Mouse (Mus musculus): ENCODE measurements around the gene Cdkn2d. TPM values are rescaled to one million over a fixed set of nuclear protein-coding genes. Genes with fewer than 3 reads are reported as not detected.
A peak's percentile ranks its signal among the peaks of the same experiment; 100 is the strongest.

Cdkn2d gene
- polyA plus RNA-seq (2016; fragmentation: Nextera tagmentation; extraction: Ambion mirVana) = 69.0 and 93.4 TPM in 2 replicates

DNA sequence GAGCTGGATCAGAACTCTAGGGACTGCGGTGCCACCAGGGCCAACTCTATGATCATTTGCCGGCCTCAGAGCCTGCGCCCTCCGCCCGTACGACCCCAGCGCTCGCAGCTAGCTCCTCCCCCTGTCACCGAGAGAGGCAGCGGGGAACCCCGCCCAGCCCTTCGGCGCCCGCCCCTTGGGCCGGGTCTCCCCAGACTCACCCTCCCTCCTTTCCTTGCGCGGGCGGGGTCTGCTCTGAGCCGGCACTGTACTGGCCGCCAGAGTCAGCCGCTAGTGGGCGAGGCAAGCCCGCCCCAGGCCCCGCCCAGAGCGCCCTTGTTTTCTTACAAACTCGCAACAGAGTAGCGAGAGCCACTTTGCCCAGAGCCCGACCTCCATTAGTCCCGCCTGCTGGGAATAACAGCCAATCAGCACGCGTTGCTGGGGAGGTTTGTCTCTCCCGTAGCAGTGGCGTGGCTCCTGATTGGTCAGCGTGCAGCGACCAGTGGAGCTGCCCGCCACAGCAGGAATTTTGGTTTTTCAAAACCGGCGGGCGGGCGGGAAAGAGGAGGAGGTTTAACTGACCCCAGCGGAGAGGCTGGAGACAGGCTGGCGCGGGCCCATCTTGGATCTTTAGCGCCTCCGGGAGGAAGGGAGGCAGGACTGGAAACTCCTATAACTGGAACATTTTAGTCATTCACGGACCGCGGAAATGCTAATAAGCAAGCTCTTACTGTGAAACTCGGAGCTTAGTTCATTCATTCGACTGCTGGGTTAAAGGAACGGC lies at the start of gene Cdkn2d:
Gene Cdkn2d, minus strand, starts transcription at position 386 of the 766 bp plus-strand sequence.
- Histone ChIP-seq H3K9me3 (no peaks in the 10 kb centered on the region), H3K4me1 (peaks cover 38% of the 10 kb centered on the region), H3K27ac (peak within 1 kb of the TSS; percentile 89), H3K4me3 (peak within 1 kb of the TSS; percentile 92), H3K36me3 (peaks cover 11% of the 10 kb centered on the region), H3K27me3 (ENCODE audit: insufficient read depth, poor library complexity, severe bottlenecking) (no peaks in the 10 kb centered on the region)
- DNase-seq (ENCODE audit: low spot score) = peak; percentile 100
- under 1% methylated on average over 43 of the region's 51 CpGs for WGBS

DNA sequence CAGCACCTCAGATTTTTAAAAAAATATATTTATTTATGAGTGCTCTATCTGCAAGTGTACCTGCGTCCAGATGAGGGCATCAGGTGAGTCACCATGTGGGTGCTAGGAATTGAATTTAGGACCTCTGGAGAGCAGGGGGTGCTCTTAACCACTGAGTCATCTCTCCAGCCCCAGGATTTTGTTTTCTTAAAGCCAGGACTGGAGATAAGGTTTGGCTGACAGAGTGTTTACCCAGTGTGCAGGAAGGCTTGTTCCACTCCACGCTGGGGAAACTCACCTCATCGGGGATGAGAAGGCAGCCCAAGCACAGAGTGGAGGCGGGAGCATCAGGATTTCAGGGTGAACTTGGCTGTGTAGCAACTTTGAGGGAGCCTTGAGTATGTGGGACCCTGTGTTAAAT lies 49.2 kb upstream of the Cdkn2d start:
- WGBS = 60% methylated on average over 4 of the region's 4 CpGs
- Histone ChIP-seq H3K27me3 (ENCODE audit: insufficient read depth, poor library complexity, severe bottlenecking) (no peaks in the 10 kb centered on the region), H3K36me3 (peaks cover 55% of the 10 kb centered on the region), H3K9me3 (no peaks in the 10 kb centered on the region), H3K4me1 (peaks cover 20% of the 10 kb centered on the region), H3K4me3 (no peak overlapping the region), H3K27ac (no peak overlapping the region)
- DNase-seq (ENCODE audit: low spot score) = no peak

GRCm38 (mm10) chr9:21337652-21338051 lies 46.4 kb upstream of the Cdkn2d start:
- DNase-seq (ENCODE audit: low spot score) = no peak
- Histone ChIP-seq H3K4me1 (peaks cover 34% of the 10 kb centered on the region), H3K36me3 (peaks cover 30% of the 10 kb centered on the region), H3K27me3 (ENCODE audit: insufficient read depth, poor library complexity, severe bottlenecking) (no peaks in the 10 kb centered on the region), H3K9me3 (no peaks in the 10 kb centered on the region), H3K27ac (peak overlapping the region; percentile 76), H3K4me3 (peak overlapping the region; percentile 56)
- 8% methylated on average over 20 of the region's 20 CpGs for WGBS

- DNase-seq (ENCODE audit: low spot score) = no peak
- Histone ChIP-seq H3K4me3 (no peak overlapping the region), H3K36me3 (peaks cover 19% of the 10 kb centered on the region), H3K9me3 (no peaks in the 10 kb centered on the region), H3K4me1 (peaks cover 45% of the 10 kb centered on the region), H3K27me3 (ENCODE audit: insufficient read depth, poor library complexity, severe bottlenecking) (no peaks in the 10 kb centered on the region), H3K27ac (no peak overlapping the region)
- WGBS = 87% methylated on average over 8 of the region's 8 CpGs
Observed at GRCm38 (mm10) chr9:21336491-21336890, 45.3 kb upstream of the Cdkn2d start.

GRCm38 (mm10) chr9:21335391-21335790 lies 44.2 kb upstream of the Cdkn2d start:
- 52% methylated on average over 4 of the region's 4 CpGs for WGBS
- Histone ChIP-seq H3K27ac (0 out of 2 replicates have a peak overlapping the region, but pooled peaks have one; percentile 38), H3K36me3 (peaks cover 11% of the 10 kb centered on the region; the same call in 1 of the 2 replicates), H3K4me1 (peaks cover 46% of the 10 kb centered on the region), H3K4me3 (no peak overlapping the region), H3K9me3 (no peaks in the 10 kb centered on the region), H3K27me3 (ENCODE audit: insufficient read depth, poor library complexity, severe bottlenecking) (no peaks in the 10 kb centered on the region)
- DNase-seq (ENCODE audit: low spot score) = no peak

- no peaks in the 10 kb centered on the region for H3K27me3 ChIP-seq (ENCODE audit: insufficient read depth, poor library complexity, severe bottlenecking)
- no peak for DNase-seq (ENCODE audit: low spot score)
- peaks cover 51% of the 10 kb centered on the region for H3K4me1 ChIP-seq
- H3K4me3 ChIP-seq = no peak overlapping the region
- H3K36me3 ChIP-seq = peaks cover 9% of the 10 kb centered on the region; the same call in 1 of the 2 replicates
- no peaks in the 10 kb centered on the region for H3K9me3 ChIP-seq
- peak overlapping the region; percentile 38; the same call in 1 of the 2 replicates for H3K27ac ChIP-seq
Observed at GRCm38 (mm10) chr9:21334747-21335146, 43.5 kb upstream of the Cdkn2d start.

- Histone ChIP-seq H3K9me3 (no peaks in the 10 kb centered on the region), H3K4me1 (peaks cover 58% of the 10 kb centered on the region), H3K27me3 (ENCODE audit: insufficient read depth, poor library complexity, severe bottlenecking) (no peaks in the 10 kb centered on the region), H3K4me3 (no peak overlapping the region), H3K36me3 (0 out of 2 replicates have a peak, but pooled peaks cover 5% of the 10 kb centered on the region), H3K27ac (no peak overlapping the region)
- WGBS = 89% methylated on average over 1 of the region's 1 CpGs
- DNase-seq (ENCODE audit: low spot score) = no peak
Observed at GRCm38 (mm10) chr9:21333523-21333922, 42.3 kb upstream of the Cdkn2d start.

DNA sequence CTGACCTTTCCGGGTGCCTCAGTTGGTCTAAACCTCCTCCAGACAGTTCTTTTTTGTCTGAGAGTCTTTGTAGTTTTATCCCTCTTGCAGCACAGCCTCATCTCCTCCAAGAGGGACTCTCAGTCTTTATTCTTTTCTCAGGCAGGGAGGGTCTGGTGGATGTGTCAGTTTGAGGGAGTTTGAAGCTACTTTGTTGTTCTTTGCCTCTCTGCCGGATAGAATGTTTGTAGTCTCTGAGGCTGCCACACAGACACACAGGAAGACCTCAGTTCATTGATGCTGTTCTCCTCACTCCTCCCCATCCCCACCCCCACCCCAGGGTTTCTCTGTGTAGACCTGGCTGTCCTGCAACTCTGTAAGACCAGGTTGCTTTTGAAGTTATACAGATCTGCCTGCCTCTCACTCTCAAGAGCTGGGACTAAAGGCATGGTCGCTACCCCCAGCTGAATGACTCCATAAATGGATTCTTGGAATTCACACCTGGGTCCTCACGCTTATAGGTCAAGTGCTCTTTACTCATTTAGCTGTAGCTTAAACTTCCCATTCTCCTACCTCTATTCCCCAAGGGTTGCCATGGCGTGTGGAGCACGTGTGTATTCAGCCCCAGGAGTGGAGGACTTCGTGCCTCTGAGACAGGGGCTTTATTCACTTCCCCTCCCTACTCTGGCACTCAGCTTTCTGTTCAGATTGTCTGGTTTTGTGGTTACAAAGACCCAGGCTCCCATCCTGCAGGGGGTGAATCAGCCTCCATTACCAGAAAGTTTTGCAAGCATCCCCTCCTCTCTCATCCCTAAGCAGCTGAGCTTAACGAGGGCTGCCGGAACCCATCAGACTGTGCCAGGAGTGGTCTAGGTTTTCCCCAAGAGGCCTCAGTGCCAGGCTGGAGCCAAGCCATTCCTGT lies 41.2 kb upstream of the Cdkn2d start:
- Histone ChIP-seq H3K27me3 (ENCODE audit: insufficient read depth, poor library complexity, severe bottlenecking) (no peaks in the 10 kb centered on the region), H3K36me3 (0 out of 2 replicates have a peak, but pooled peaks cover 5% of the 10 kb centered on the region), H3K27ac (peak overlapping the region; percentile 52; the same call in 1 of the 2 replicates), H3K4me3 (no peak overlapping the region), H3K4me1 (peaks cover 48% of the 10 kb centered on the region), H3K9me3 (no peaks in the 10 kb centered on the region)
- no peak for DNase-seq (ENCODE audit: low spot score)
- WGBS = 40% methylated on average over 9 of the region's 9 CpGs

DNA sequence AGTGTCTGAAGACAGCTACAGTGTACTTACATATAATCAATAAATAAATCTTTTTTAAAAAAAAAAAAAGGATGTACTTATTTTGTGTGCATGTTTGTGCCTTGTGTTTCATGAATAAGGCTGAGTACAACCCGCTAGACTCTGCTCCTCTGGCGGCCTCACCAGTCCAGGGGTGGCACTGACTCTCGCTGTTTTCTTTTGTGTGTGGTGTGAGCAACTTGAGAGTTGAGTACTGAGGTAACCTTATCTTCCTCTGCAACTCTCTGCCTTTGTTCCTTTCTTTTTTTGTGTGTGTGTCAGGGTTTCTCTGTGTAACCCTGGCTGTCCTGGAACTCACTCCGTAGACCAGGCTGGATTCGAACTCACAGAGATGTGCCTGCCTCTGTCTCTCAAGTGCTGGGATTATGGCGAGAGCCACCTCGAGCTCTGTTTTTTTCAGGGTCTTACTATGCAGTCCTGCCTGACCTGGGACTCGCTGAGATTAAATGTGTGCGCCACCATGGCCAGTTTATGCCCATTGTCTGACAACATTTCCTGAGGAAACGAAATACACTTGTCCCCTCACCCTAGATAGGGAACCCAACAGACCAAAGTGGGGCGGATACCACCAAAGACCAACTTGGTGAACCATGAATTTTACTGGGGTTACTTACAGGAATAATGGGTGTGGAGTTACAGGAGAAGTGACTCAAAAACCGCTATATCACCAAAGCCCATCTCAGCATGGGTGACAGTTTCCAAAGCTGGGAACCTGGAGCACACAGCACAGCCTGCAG lies 40.3 kb upstream of the Cdkn2d start:
- Histone ChIP-seq H3K27ac (peak overlapping the region; percentile 13; the same call in 1 of the 2 replicates), H3K27me3 (ENCODE audit: insufficient read depth, poor library complexity, severe bottlenecking) (no peaks in the 10 kb centered on the region)
- WGBS = 78% methylated on average over 12 of the region's 12 CpGs

GRCm38 (mm10) chr9:21329699-21330289 lies 38.6 kb upstream of the Cdkn2d start:
- no peaks in the 10 kb centered on the region for H3K9me3 ChIP-seq
- peaks cover 41% of the 10 kb centered on the region for H3K4me1 ChIP-seq
- H3K27ac ChIP-seq = 0 out of 2 replicates have a peak overlapping the region, but pooled peaks have one; percentile 23
- no peak for DNase-seq (ENCODE audit: low spot score)
- no peak overlapping the region for H3K4me3 ChIP-seq
- H3K36me3 ChIP-seq = 0 out of 2 replicates have a peak, but pooled peaks cover 11% of the 10 kb centered on the region
- no peaks in the 10 kb centered on the region for H3K27me3 ChIP-seq (ENCODE audit: insufficient read depth, poor library complexity, severe bottlenecking)
- WGBS = 90% methylated on average over 10 of the region's 10 CpGs

More for the DNA sequence above, 40.3 kb upstream of the Cdkn2d start:
- Histone ChIP-seq H3K9me3 (no peaks in the 10 kb centered on the region), H3K36me3 (0 out of 2 replicates have a peak, but pooled peaks cover 5% of the 10 kb centered on the region), H3K4me1 (peaks cover 47% of the 10 kb centered on the region), H3K4me3 (no peak overlapping the region)
- no peak for DNase-seq (ENCODE audit: low spot score)

GRCm38 (mm10) chr9:21329041-21329440 lies 37.8 kb upstream of the Cdkn2d start:
- Histone ChIP-seq H3K36me3 (0 out of 2 replicates have a peak, but pooled peaks cover 17% of the 10 kb centered on the region), H3K4me3 (no peak overlapping the region), H3K4me1 (peaks cover 41% of the 10 kb centered on the region), H3K27me3 (ENCODE audit: insufficient read depth, poor library complexity, severe bottlenecking) (no peaks in the 10 kb centered on the region), H3K9me3 (no peaks in the 10 kb centered on the region), H3K27ac (peak overlapping the region; percentile 52)
- 40% methylated on average over 3 of the region's 5 CpGs for WGBS
- DNase-seq (ENCODE audit: low spot score) = no peak

- DNase-seq (ENCODE audit: low spot score) = no peak
- Histone ChIP-seq H3K27ac (no peak overlapping the region), H3K36me3 (0 out of 2 replicates have a peak, but pooled peaks cover 17% of the 10 kb centered on the region), H3K4me3 (no peak overlapping the region), H3K27me3 (ENCODE audit: insufficient read depth, poor library complexity, severe bottlenecking) (no peaks in the 10 kb centered on the region), H3K9me3 (no peaks in the 10 kb centered on the region), H3K4me1 (peaks cover 37% of the 10 kb centered on the region)
- 82% methylated on average over 3 of the region's 3 CpGs for WGBS
Observed at GRCm38 (mm10) chr9:21328041-21328440, 36.8 kb upstream of the Cdkn2d start.
